Mouse (Mus musculus) lung, postnatal 0 days (tissue): ENCODE data around the gene Zdhhc22.
A peak's percentile ranks its signal among the peaks of the same experiment; 100 is the strongest.

ENCODE experiments used
- CTCF ChIP-seq: IDR thresholded peaks from 2 replicates; pipeline ENCODE4 v1.5.1; 2016; ENCODE audit warnings: antibody characterized with exemption, mild to moderate bottlenecking
- EP300 ChIP-seq: IDR thresholded peaks from 2 replicates; pipeline ENCODE4 v1.6.1; 2016; ENCODE audit warnings: antibody characterized with exemption, mild to moderate bottlenecking, control low read depth

- no peak for TF ChIP-seq CTCF
- TF ChIP-seq EP300 = peak; percentile 40; the same call in 1 of the 2 replicates
These were observed 39.9 kb downstream of the Zdhhc22 start for GRCm38 (mm10) chr12:86950161-86950960.
